Mouse (Mus musculus) forebrain, embryonic 16.5 days (tissue): Measurements from ENCODE around the gene Zfp433. TPM values are rescaled to one million over a fixed set of nuclear protein-coding genes. Genes with fewer than 3 reads are reported as not detected.
"Not testable (repeated sequence)": the region's sequence is repeated elsewhere in the genome, so short reads cannot be mapped to it uniquely, and the experiment has no call there.

ENCODE experiments used
- ATAC-seq: fragments of 200-750 bp; cut with Nextera tagmentation; 2 replicates; pipeline ENCODE4 v1.8.0; 2017; ENCODE audit warnings: mild to moderate bottlenecking, moderate library complexity
- H3K27ac ChIP-seq: fragments of 300-500 bp; sonication (generic); 2 replicates; pipeline ENCODE4 v1.5.1; 2014; ENCODE audit warnings: low read length, control low read depth
- H3K27me3 ChIP-seq: fragments of 300-500 bp; sonication (generic); replicated peaks from 2 replicates; pipeline ENCODE4 v1.6.1; 2014; ENCODE audit warnings: low read length; ENCODE audit not compliant: control insufficient read depth, insufficient read depth
- H3K36me3 ChIP-seq: fragments of 300-500 bp; sonication (generic); 2 replicates; pipeline ENCODE4 v1.6.1; 2014; ENCODE audit not compliant: control insufficient read depth, insufficient read depth
- H3K4me1 ChIP-seq: fragments of 300-500 bp; sonication (generic); replicated peaks from 2 replicates; pipeline ENCODE4 v1.6.1; 2014; ENCODE audit warnings: low read length; ENCODE audit not compliant: control insufficient read depth, insufficient read depth
- H3K4me2 ChIP-seq: fragments of 300-500 bp; sonication (generic); 2 replicates; pipeline ENCODE4 v1.6.1; 2014; ENCODE audit warnings: mild to moderate bottlenecking, low read length, control low read depth
- H3K4me3 ChIP-seq: fragments of 300-500 bp; sonication (generic); replicated peaks from 2 replicates; pipeline ENCODE4 v1.5.1; 2014; ENCODE audit warnings: mild to moderate bottlenecking, low read length, control low read depth
- H3K9ac ChIP-seq: fragments of 300-500 bp; sonication (generic); replicated peaks from 2 replicates; pipeline ENCODE4 v1.6.1; 2014; ENCODE audit warnings: low read depth, low read length, control low read depth
- H3K9me3 ChIP-seq: fragments of 300-500 bp; sonication (generic); 2 replicates; pipeline ENCODE4 v1.6.1; 2016; ENCODE audit warnings: low read length; ENCODE audit not compliant: control insufficient read depth
- WGBS: fragments of 180-500 bp; shearing (Covaris S2); extraction: QIAGEN DNeasy Blood & Tissue Kit; methylation state at CpG from one replicate; pipeline ENCODE4 v1.1.7; 2014; 5-methylcytosine and 5-hydroxymethylcytosine counted together
- polyA plus RNA-seq: library from polyadenylated mRNA; unstranded; fragments of >200 nt; fragmentation: Nextera tagmentation; extraction: Ambion mirVana; gene quantifications from 2 replicates; pipeline ENCODE4 v1.2.1, GENCODE M21; 2015

Gene Zfp433
- 20.4 and 25.1 TPM in 2 replicates for polyA plus RNA-seq

DNA sequence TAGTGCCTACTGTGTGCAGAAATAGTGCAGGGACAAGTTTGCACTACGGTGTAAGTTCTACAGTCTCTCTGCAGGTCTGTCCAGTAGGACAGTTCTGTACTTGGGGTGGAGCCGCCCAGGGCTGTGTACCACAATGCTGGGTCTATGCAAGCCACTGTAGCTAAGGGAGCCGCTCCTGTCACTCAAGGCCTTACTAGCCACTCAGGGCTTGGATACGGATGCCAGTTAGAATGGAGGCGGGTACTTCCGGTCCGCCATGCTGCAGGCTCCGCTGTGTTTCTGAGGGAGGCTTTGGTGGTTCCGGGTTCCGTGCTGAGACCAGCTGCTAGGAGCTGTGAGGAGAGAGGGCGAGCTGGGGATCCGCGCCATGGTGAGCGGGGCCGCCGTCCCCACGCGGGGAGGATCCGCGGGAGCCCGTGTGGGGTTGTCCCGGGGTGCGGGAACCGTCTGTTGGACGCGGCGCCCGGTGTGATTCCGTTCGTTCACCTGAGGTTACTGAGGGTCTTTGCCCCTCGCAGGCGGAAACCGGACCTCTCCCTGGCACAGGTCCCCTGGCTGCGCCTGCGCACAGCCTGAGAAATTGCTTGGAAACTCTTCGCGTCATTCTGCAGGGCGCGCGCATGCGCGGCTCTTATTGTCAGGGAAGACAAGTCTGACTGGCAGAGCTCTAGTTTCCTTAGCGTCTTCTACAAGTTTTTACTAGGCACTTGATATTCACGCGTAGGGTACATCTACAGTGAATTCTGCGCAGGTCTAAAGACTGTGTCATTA is at the start of gene Zfp433:
TSS of gene Zfp433 (plus strand) at position 295 of the 771 bp plus-strand sequence.
- not testable (repeated sequence) for H3K9me3 ChIP-seq, H3K9ac ChIP-seq, H3K27ac ChIP-seq, H3K4me2 ChIP-seq, H3K36me3 ChIP-seq, H3K4me3 ChIP-seq, H3K27me3 ChIP-seq, H3K4me1 ChIP-seq
- WGBS: no CpG with 5 or more reads among the region's 46 CpGs
- peak; percentile 100 for ATAC-seq

DNA sequence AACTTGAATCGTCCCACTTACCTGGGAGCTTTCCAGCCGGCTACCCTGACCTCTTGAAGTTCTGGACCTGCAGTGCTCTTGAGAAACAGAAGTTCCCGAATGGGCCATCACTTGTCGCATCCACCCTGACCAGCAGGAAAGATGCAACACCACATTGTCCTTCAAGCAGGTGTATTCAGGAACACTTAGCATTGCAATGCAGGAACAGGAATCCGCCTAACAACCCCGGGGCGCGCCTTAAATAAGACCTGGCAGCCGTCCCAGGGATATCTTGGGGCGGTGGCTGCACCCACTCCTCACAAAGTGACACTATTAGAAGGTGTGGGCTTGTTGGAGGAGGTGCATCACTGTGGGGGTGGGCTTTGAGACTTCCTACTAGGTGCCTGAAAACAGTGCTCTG is 49.4 kb upstream of the Zfp433 start:
- Histone ChIP-seq H3K9ac (no peak overlapping the region), H3K27ac (no peak overlapping the region), H3K4me2 (no peak overlapping the region), H3K36me3 (peaks cover 17% of the 10 kb centered on the region), H3K27me3 (no peaks in the 10 kb centered on the region), H3K4me1 (peaks cover under 1% of the 10 kb centered on the region; the same call in 1 of the 2 replicates), H3K9me3 (peaks cover 37% of the 10 kb centered on the region), H3K4me3 (no peak overlapping the region)
- ATAC-seq: no peak
- WGBS: 97% methylated on average over 10 of the region's 10 CpGs

DNA sequence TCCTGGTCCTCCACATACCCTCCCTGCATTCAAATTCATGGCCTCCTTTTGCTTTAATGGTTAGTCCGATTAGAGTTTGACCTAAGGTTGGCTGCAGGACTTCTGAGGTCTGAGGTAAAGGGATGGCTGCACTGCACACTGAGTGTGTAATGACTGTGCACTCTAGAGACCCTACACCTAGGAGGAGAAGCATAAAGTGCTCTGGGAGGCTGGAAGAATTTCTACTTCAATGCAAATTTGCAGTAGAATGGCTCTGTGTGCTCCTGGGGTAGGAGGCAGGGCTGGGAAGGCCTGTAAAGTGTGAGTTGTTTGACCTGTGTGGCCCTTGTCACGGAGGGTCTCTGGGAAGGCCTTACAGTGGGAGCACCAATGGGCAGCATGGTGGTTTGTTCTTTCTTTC is 48.5 kb upstream of the Zfp433 start:
- no peak overlapping the region for H3K4me2 ChIP-seq
- ATAC-seq: no peak
- H3K27me3 ChIP-seq: no peaks in the 10 kb centered on the region
- peaks cover 41% of the 10 kb centered on the region for H3K9me3 ChIP-seq
- no peak overlapping the region for H3K4me3 ChIP-seq
- peaks cover 17% of the 10 kb centered on the region for H3K36me3 ChIP-seq
- H3K4me1 ChIP-seq: no peaks in the 10 kb centered on the region
- 98% methylated on average over 2 of the region's 2 CpGs for WGBS
- H3K9ac ChIP-seq: no peak overlapping the region
- no peak overlapping the region for H3K27ac ChIP-seq

DNA sequence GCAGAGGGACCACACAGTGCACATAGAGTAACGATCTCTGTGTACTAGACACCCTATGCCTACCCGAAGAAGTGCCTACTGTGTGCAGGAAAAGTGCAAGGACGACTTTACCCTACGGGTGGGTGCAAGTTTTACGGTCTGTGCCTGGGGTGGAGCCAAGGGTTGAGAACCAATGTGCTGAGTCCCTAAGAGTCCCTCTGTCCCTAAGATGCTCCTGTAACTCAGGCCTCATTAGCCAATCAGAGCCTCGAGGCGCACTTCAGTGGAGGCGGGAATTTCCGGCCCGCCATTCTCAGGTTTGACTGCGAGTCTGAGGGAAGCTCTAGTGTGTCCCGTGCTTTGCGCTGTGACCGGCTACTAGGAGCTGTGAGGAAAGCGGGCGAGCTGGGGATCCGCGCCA is 17.5 kb upstream of the Zfp433 start:
- H3K4me2 ChIP-seq, H3K4me1 ChIP-seq, H3K9ac ChIP-seq, H3K9me3 ChIP-seq, H3K27me3 ChIP-seq, H3K4me3 ChIP-seq, H3K27ac ChIP-seq, H3K36me3 ChIP-seq: not testable (repeated sequence)
- WGBS: no CpG with 5 or more reads among the region's 18 CpGs
- ATAC-seq: 0 out of 2 replicates have a peak, but pooled peaks have one; percentile 49

DNA sequence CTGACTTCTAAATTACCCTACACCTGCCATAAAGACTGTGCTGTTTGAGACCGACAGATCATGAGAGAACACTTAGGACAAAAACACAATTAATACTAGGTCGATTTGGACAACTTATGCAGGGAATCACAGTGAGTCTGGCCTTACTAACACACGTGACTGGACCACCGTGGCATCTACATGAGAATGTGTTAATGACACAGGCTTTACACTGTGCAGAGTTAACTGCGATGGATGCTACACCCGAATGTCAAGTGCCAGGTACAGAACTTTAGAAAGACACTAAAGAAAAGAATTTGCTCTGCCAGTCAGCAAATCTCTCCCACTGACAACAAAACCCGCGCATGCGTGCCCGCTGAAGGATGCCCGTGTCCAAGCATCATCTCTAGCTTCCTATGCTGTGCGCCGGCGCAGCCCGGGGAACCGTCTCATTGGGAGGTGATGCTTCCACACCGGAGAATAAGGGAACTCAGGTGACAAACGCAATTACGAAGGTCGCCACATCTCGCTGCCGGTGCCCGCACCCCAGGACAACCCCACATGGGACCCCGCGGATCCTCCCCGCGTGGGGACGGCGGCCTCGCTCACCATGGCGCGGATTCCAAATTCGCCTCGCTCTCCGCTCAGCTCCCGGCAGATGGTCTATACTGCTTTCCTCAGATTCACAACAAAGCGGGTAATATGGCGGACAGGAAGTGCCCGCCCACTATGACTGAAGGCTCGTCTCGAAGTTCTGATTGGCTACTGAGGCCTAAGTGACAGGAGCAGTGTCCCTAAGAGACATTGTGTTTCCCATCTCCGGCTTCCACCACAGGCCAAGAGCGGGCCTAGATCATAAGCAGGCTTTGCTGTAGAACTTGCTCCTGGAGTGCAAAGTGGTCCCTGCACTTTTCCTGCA is 66.1 kb downstream of the Zfp433 start, which contains the start of gene Gm3055:
TSS of gene Gm3055 (minus strand) at position 656 of the 898 bp plus-strand sequence.
- H3K4me2 ChIP-seq, H3K27me3 ChIP-seq, H3K27ac ChIP-seq, H3K4me1 ChIP-seq, H3K9me3 ChIP-seq, H3K4me3 ChIP-seq, H3K9ac ChIP-seq, H3K36me3 ChIP-seq: not testable (repeated sequence)
- ATAC-seq: peak; percentile 99
- WGBS: no CpG with 5 or more reads among the region's 43 CpGs

DNA sequence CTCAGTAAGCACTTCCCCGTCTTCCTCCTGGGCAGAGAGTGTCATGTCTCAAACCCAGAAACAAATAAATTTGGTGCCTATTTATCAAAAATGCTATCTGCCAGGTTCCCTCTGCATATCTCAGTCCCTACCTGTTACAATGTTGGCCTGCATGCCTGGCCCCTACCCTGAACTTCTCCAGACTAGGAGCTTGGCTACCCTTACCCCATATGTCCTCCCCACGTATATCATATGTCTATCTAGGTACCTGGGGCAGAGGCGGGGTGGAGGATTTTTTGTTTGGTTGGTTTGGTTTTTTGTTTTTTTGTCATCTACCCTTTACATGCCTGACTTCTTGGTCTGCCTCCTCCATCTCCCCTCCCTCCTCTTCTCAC is 66.8 kb downstream of the Zfp433 start:
- not testable (repeated sequence) for H3K27ac ChIP-seq, H3K4me3 ChIP-seq, H3K9me3 ChIP-seq, H3K4me1 ChIP-seq, H3K27me3 ChIP-seq, H3K9ac ChIP-seq, H3K36me3 ChIP-seq, H3K4me2 ChIP-seq
- ATAC-seq: peak; percentile 29
- WGBS: no CpG with 5 or more reads among the region's 3 CpGs

Other genes with a start within 250 kb of the Zfp433 start
- gene Nfic, start 249.2 kb upstream of the Zfp433 start, polyA plus RNA-seq: 25.4 and 27.0 TPM in 2 replicates
- gene Celf5, start 222.1 kb upstream of the Zfp433 start, polyA plus RNA-seq: 75.3 and 93.0 TPM in 2 replicates
- 70.4 and 80.9 TPM in 2 replicates for gene Ncln, start 208.4 kb upstream of the Zfp433 start, polyA plus RNA-seq
- gene S1pr4, start 204.7 kb upstream of the Zfp433 start, polyA plus RNA-seq: 0.40 and 0.53 TPM in 2 replicates
- 0.42 and 0.76 TPM in 2 replicates for gene Gna15, start 180.6 kb upstream of the Zfp433 start, polyA plus RNA-seq
- gene Gna11, start 159.6 kb upstream of the Zfp433 start, polyA plus RNA-seq: 106 and 112 TPM in 2 replicates
- 632 and 683 TPM in 2 replicates for gene Aes, start 145.3 kb upstream of the Zfp433 start, polyA plus RNA-seq
- gene Tle2, start 130.3 kb upstream of the Zfp433 start, polyA plus RNA-seq: 27.1 and 32.6 TPM in 2 replicates
- 3.5 and 3.7 TPM in 2 replicates for gene Tle6, start 103.8 kb upstream of the Zfp433 start, polyA plus RNA-seq
- 2.7 and 3.4 TPM in 2 replicates for gene BC025920, start 98.6 kb upstream of the Zfp433 start, polyA plus RNA-seq
- 51.4 and 55.1 TPM in 2 replicates for gene Sirt6, start 77.0 kb upstream of the Zfp433 start, polyA plus RNA-seq
- 13.8 and 16.5 TPM in 2 replicates for gene Ankrd24, start 76.3 kb upstream of the Zfp433 start, polyA plus RNA-seq
- 6.6 and 6.9 TPM in 2 replicates for gene Gm10778, start 55.8 kb upstream of the Zfp433 start, polyA plus RNA-seq
- gene Gm3055, start 66.3 kb downstream of the Zfp433 start, polyA plus RNA-seq: 16.0 and 23.5 TPM in 2 replicates
- gene Gm4767, start 107.4 kb downstream of the Zfp433 start, polyA plus RNA-seq: 3.2 and 4.4 TPM in 2 replicates
- gene Gm32687, start 159.1 kb downstream of the Zfp433 start, polyA plus RNA-seq: 14.9 and 16.8 TPM in 2 replicates
- 7.1 and 7.8 TPM in 2 replicates for gene Zfp781, start 225.7 kb downstream of the Zfp433 start, polyA plus RNA-seq